Mouse (Mus musculus): ENCODE results near the gene Sppl2c. TPM values are rescaled to one million over a fixed set of nuclear protein-coding genes. Genes with fewer than 3 reads are reported as not detected.

Sppl2c gene
- polyA plus RNA-seq (2012; rRNA removed), result 0.05 TPM in 1 of 2 replicates, not detected in the other

- no peak for DNase-seq
- H3K4me3 ChIP-seq (replicated peaks; ENCODE audit: extremely low read depth, low read depth, low read length), result no peak within 1 kb of the TSS
- H3K4me1 ChIP-seq (ENCODE audit: control insufficient read depth, insufficient read depth, low read length), result no peaks in the 10 kb centered on the region
- TF ChIP-seq CTCF (IDR thresholded peaks at IDR 0.05; ENCODE audit: insufficient read depth, low read length) (no peak), POLR2A (IDR thresholded peaks at IDR 0.05; ENCODE audit: borderline replicate concordance, extremely low read depth, low read depth, low read length) (no peak)
- 64% methylated on average over 13 of the region's 13 CpGs for WGBS
These were observed at the start of gene Sppl2c for GRCm38 (mm10) chr11:104186135-104186836. Sppl2c (plus strand) TSS chr11:104186327.

- no peak for DNase-seq
- 51% methylated on average over 3 of the region's 3 CpGs for WGBS
- Histone ChIP-seq H3K4me3 (replicated peaks; ENCODE audit: extremely low read depth, low read depth, low read length) (no peak overlapping the region), H3K4me1 (ENCODE audit: control insufficient read depth, insufficient read depth, low read length) (no peaks in the 10 kb centered on the region)
- TF ChIP-seq CTCF (IDR thresholded peaks at IDR 0.05; ENCODE audit: insufficient read depth, low read length), result no peak
- no peak for TF ChIP-seq POLR2A (IDR thresholded peaks at IDR 0.05; ENCODE audit: borderline replicate concordance, extremely low read depth, low read depth, low read length)
These were observed 47.2 kb upstream of the Sppl2c start for GRCm38 (mm10) chr11:104138976-104139375.

- TF ChIP-seq CTCF (IDR thresholded peaks at IDR 0.05; ENCODE audit: insufficient read depth, low read length), result no peak
- no peak for TF ChIP-seq POLR2A (IDR thresholded peaks at IDR 0.05; ENCODE audit: borderline replicate concordance, extremely low read depth, low read depth, low read length)
- 100% methylated on average over 1 of the region's 1 CpGs for WGBS
- Histone ChIP-seq H3K4me3 (replicated peaks; ENCODE audit: extremely low read depth, low read depth, low read length) (no peak overlapping the region), H3K4me1 (ENCODE audit: control insufficient read depth, insufficient read depth, low read length) (no peaks in the 10 kb centered on the region)
- DNase-seq, result no peak
These were observed 41.2 kb upstream of the Sppl2c start for GRCm38 (mm10) chr11:104144930-104145329.

GRCm38 (mm10) chr11:104148787-104149186 is 37.3 kb upstream of the Sppl2c start:
- H3K4me3 ChIP-seq (replicated peaks; ENCODE audit: extremely low read depth, low read depth, low read length), result no peak overlapping the region
- H3K4me1 ChIP-seq (ENCODE audit: control insufficient read depth, insufficient read depth, low read length), result no peaks in the 10 kb centered on the region
- no peak for TF ChIP-seq CTCF (IDR thresholded peaks at IDR 0.05; ENCODE audit: insufficient read depth, low read length)
- no peak for TF ChIP-seq POLR2A (IDR thresholded peaks at IDR 0.05; ENCODE audit: borderline replicate concordance, extremely low read depth, low read depth, low read length)
- 72% methylated on average over 7 of the region's 7 CpGs for WGBS
- DNase-seq, result no peak

GRCm38 (mm10) chr11:104150911-104151310 is 35.2 kb upstream of the Sppl2c start:
- Histone ChIP-seq H3K4me3 (replicated peaks; ENCODE audit: extremely low read depth, low read depth, low read length) (no peak overlapping the region), H3K4me1 (ENCODE audit: control insufficient read depth, insufficient read depth, low read length) (no peaks in the 10 kb centered on the region)
- TF ChIP-seq POLR2A (IDR thresholded peaks at IDR 0.05; ENCODE audit: borderline replicate concordance, extremely low read depth, low read depth, low read length) (no peak), CTCF (IDR thresholded peaks at IDR 0.05; ENCODE audit: insufficient read depth, low read length) (no peak)
- 70% methylated on average over 5 of the region's 5 CpGs for WGBS
- DNase-seq, result no peak

GRCm38 (mm10) chr11:104154332-104154731 is 31.8 kb upstream of the Sppl2c start:
- DNase-seq, result no peak
- Histone ChIP-seq H3K4me1 (ENCODE audit: control insufficient read depth, insufficient read depth, low read length) (no peaks in the 10 kb centered on the region), H3K4me3 (replicated peaks; ENCODE audit: extremely low read depth, low read depth, low read length) (no peak overlapping the region)
- WGBS, result 68% methylated on average over 4 of the region's 4 CpGs
- TF ChIP-seq POLR2A (IDR thresholded peaks at IDR 0.05; ENCODE audit: borderline replicate concordance, extremely low read depth, low read depth, low read length), result no peak
- TF ChIP-seq CTCF (IDR thresholded peaks at IDR 0.05; ENCODE audit: insufficient read depth, low read length), result no peak

GRCm38 (mm10) chr11:104154820-104155635 is 31.1 kb upstream of the Sppl2c start:
- no peak for TF ChIP-seq POLR2A (IDR thresholded peaks at IDR 0.05; ENCODE audit: borderline replicate concordance, extremely low read depth, low read depth, low read length)
- no peak for TF ChIP-seq CTCF (IDR thresholded peaks at IDR 0.05; ENCODE audit: insufficient read depth, low read length)
- no peak for DNase-seq
- WGBS, result 23% methylated on average over 9 of the region's 9 CpGs
- Histone ChIP-seq H3K4me3 (replicated peaks; ENCODE audit: extremely low read depth, low read depth, low read length) (no peak overlapping the region), H3K4me1 (ENCODE audit: control insufficient read depth, insufficient read depth, low read length) (no peaks in the 10 kb centered on the region)

GRCm38 (mm10) chr11:104155899-104156298 is 30.2 kb upstream of the Sppl2c start:
- DNase-seq, result no peak
- Histone ChIP-seq H3K4me1 (ENCODE audit: control insufficient read depth, insufficient read depth, low read length) (no peaks in the 10 kb centered on the region), H3K4me3 (replicated peaks; ENCODE audit: extremely low read depth, low read depth, low read length) (no peak overlapping the region)
- no peak for TF ChIP-seq POLR2A (IDR thresholded peaks at IDR 0.05; ENCODE audit: borderline replicate concordance, extremely low read depth, low read depth, low read length)

- no peak for DNase-seq
- Histone ChIP-seq H3K4me1 (ENCODE audit: control insufficient read depth, insufficient read depth, low read length) (no peaks in the 10 kb centered on the region), H3K4me3 (replicated peaks; ENCODE audit: extremely low read depth, low read depth, low read length) (no peak overlapping the region)
- no peak for TF ChIP-seq CTCF (IDR thresholded peaks at IDR 0.05; ENCODE audit: insufficient read depth, low read length)
- no peak for TF ChIP-seq POLR2A (IDR thresholded peaks at IDR 0.05; ENCODE audit: borderline replicate concordance, extremely low read depth, low read depth, low read length)
- 45% methylated on average over 3 of the region's 3 CpGs for WGBS
These were observed 29.7 kb upstream of the Sppl2c start for GRCm38 (mm10) chr11:104156391-104156790.
